Mouse (Mus musculus) midbrain, embryonic 16.5 days (tissue): ENCODE results near the gene Ccdc88c. TPM values are rescaled to one million over a fixed set of nuclear protein-coding genes. Genes with fewer than 3 reads are reported as not detected.

Experiments used
- ATAC-seq: fragments of 200-750 bp; cut with Nextera tagmentation; 2 replicates; pipeline ENCODE4 v1.8.0; 2017; ENCODE audit warnings: moderate TSS enrichment
- H3K27ac ChIP-seq: fragments of 300-500 bp; sonication (generic); 2 replicates; pipeline ENCODE4 v1.5.1; 2014; ENCODE audit warnings: mild to moderate bottlenecking, low read length, mixed read lengths
- H3K27me3 ChIP-seq: fragments of 300-500 bp; sonication (generic); 2 replicates; pipeline ENCODE4 v1.6.1; 2014; ENCODE audit warnings: low read depth, low read length, mixed read lengths; ENCODE audit not compliant: control insufficient read depth, insufficient read depth
- H3K36me3 ChIP-seq: fragments of 300-500 bp; sonication (generic); 2 replicates; pipeline ENCODE4 v1.6.1; 2014; ENCODE audit warnings: mild to moderate bottlenecking, low read length, moderate library complexity, mixed read lengths; ENCODE audit not compliant: control insufficient read depth, insufficient read depth
- H3K4me1 ChIP-seq: fragments of 300-500 bp; sonication (generic); 2 replicates; pipeline ENCODE4 v1.6.1; 2014; ENCODE audit warnings: mild to moderate bottlenecking, low read length, mixed read lengths; ENCODE audit not compliant: control insufficient read depth, insufficient read depth
- H3K4me2 ChIP-seq: fragments of 300-500 bp; sonication (generic); 2 replicates; pipeline ENCODE4 v1.6.1; 2014; ENCODE audit warnings: mild to moderate bottlenecking, low read length, mixed read lengths
- H3K4me3 ChIP-seq: fragments of 300-500 bp; sonication (generic); 2 replicates; pipeline ENCODE4 v1.5.1; 2014; ENCODE audit warnings: low read depth, mild to moderate bottlenecking, low read length, moderate library complexity, mixed read lengths
- H3K9ac ChIP-seq: fragments of 300-500 bp; sonication (generic); 2 replicates; pipeline ENCODE4 v1.6.1; 2014; ENCODE audit warnings: low read depth, low read length, mixed read lengths
- H3K9me3 ChIP-seq: fragments of 300-500 bp; sonication (generic); replicated peaks from 2 replicates; pipeline ENCODE4 v1.6.1; 2014; ENCODE audit warnings: mild to moderate bottlenecking, low read length, mixed read lengths; ENCODE audit not compliant: control insufficient read depth, poor library complexity, severe bottlenecking
- WGBS: fragments of 180-500 bp; shearing (Covaris S2); extraction: QIAGEN DNeasy Blood & Tissue Kit; methylation state at CpG from one replicate; pipeline ENCODE4 v1.1.7; 2014; 5-methylcytosine and 5-hydroxymethylcytosine counted together
- polyA plus RNA-seq: library from polyadenylated mRNA; unstranded; fragments of >200 nt; fragmentation: Nextera tagmentation; extraction: Ambion mirVana; gene quantifications from 2 replicates; pipeline ENCODE4 v1.2.1, GENCODE M21; 2015

The Ccdc88c gene
- polyA plus RNA-seq, 1 experiment from 2014 or later = 12.5 TPM

DNA sequence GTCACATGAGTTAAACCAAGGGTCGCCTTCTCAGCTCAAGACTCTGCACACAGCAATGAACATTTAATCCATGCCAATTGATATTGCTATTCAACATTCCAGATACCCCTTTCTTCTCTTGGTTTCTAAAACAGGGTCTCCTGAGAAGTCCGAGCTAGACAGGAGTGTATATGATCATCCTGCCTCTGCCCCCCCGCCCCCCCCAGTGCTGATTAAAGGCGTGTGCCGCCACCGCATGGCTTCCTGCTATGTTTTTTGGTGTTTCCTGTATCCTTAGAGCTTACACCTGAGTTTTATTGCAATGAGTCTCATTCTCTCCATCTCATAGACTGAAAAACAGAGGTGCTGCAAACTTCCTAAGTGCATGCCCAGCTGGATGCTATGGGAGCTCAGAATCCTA lies 127.5 kb downstream of the Ccdc88c start:
- peaks cover 17% of the 10 kb centered on the region for H3K4me1 ChIP-seq
- no peaks in the 10 kb centered on the region for H3K36me3 ChIP-seq
- no peak overlapping the region for H3K4me2 ChIP-seq
- no peak overlapping the region for H3K9ac ChIP-seq
- no peak for ATAC-seq
- WGBS = 76% methylated on average over 6 of the region's 6 CpGs
- no peaks in the 10 kb centered on the region for H3K9me3 ChIP-seq
- no peak overlapping the region for H3K27ac ChIP-seq
- H3K4me3 ChIP-seq = no peak overlapping the region
- peaks cover 3% of the 10 kb centered on the region; the same call in 1 of the 2 replicates for H3K27me3 ChIP-seq

DNA sequence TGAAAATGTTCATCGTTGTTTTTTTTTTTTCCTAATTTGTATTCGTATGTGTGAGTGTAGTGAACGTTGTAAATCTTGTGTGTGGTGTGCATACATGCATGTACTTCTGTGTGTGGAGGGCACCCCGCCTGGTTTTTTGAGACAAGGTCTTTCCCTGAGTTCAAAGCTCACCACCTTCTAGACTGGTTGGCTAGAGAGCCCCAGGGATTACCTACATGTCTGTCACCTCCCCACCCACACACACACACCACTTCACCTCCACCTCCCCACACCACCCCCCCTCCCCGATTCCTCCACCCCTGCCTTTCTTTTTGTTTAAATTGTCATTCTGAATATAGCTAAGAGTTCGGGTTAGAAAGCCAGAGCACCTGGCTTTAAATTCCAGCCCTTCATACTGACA lies 128.0 kb downstream of the Ccdc88c start:
- ATAC-seq = no peak
- H3K27me3 ChIP-seq = peaks cover 3% of the 10 kb centered on the region; the same call in 1 of the 2 replicates
- H3K27ac ChIP-seq = no peak overlapping the region
- 78% methylated on average over 6 of the region's 6 CpGs for WGBS
- no peak overlapping the region for H3K9ac ChIP-seq
- no peaks in the 10 kb centered on the region for H3K9me3 ChIP-seq
- no peak overlapping the region for H3K4me2 ChIP-seq
- peaks cover 19% of the 10 kb centered on the region for H3K4me1 ChIP-seq
- no peaks in the 10 kb centered on the region for H3K36me3 ChIP-seq
- H3K4me3 ChIP-seq = no peak overlapping the region

DNA sequence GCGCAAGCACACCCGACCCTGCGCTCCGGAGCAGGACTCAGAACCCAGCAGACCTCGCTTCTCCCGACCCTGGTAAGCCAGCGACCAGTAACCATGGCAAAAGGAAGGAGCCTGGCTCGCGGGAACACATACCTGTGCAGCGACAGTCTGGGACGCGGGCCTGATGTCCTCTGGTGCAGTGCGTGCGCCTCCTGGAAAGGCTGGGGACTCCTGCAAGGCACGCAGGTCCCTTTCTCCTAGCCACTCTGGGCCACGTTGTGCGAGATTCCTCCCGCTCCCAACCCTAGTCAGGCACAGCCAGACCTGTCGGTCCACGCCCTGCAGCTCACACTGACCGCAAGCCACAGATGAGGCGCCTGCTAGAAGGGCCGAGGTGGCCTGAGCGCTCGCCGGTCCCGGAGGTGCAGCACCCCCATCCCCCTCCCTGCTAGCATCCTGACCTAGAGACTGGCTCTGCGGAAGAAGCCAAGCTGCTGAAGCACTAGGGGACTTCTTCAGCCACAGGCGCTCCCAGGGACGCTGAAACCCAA lies 129.7 kb downstream of the Ccdc88c start:
- Histone ChIP-seq H3K36me3 (no peaks in the 10 kb centered on the region), H3K27ac (peak overlapping the region; percentile 42), H3K27me3 (peaks cover 3% of the 10 kb centered on the region; the same call in 1 of the 2 replicates), H3K4me1 (peaks cover 30% of the 10 kb centered on the region), H3K9ac (peak overlapping the region; percentile 75), H3K4me3 (peak overlapping the region; percentile 53), H3K9me3 (no peaks in the 10 kb centered on the region), H3K4me2 (peak overlapping the region; percentile 93)
- WGBS = under 1% methylated on average over 30 of the region's 30 CpGs
- ATAC-seq = peak; percentile 74

DNA sequence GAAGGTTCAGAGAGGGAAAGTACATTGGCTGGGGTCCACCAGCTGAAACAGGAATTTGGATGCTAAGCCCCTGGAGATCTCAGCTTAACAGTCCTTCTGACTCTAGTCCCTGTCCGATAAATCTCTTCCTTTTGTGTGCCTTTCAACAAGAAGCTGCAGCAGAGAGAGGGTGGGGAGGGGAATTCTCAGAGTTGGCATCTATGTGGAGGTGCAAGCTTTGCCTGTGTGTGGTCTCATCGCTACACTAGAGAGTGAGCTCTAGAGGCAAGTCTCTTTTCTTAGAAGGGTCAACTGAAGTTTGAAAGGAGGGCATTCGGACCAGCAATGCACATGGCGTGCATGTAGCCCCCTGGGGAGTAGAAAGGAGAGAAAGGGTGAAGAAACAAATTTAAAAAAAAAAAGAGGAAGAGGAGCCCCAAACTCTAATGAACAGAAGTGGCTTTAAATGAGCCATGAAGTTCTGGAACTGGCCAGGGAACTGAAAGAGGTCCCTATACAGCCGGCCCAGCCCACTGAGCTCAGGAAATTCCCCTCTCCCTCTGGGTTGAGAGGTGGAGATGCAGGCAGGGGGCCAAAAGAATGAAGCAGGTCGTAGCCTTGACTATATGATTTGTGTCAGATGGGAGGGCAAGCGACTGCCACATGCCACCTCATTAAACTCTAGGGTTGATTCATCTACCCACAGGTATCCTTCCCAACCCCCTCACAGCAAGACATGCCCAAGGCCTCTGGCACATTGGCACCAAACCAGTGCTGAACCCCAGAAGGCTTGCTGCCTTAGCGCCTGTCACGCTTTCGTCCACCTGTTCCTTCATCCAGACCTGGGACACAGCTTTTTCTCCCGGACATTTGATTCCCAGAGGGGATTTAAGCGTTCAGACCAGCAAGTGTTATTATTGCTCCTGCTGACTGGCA lies 130.9 kb downstream of the Ccdc88c start:
- no peak for ATAC-seq
- peaks cover 30% of the 10 kb centered on the region for H3K4me1 ChIP-seq
- no peaks in the 10 kb centered on the region for H3K9me3 ChIP-seq
- H3K27me3 ChIP-seq = peaks cover 3% of the 10 kb centered on the region; the same call in 1 of the 2 replicates
- peak overlapping the region; percentile 53 for H3K4me3 ChIP-seq
- 19% methylated on average over 12 of the region's 12 CpGs for WGBS
- H3K9ac ChIP-seq = peak overlapping the region; percentile 75
- H3K36me3 ChIP-seq = no peaks in the 10 kb centered on the region
- H3K4me2 ChIP-seq = peak overlapping the region; percentile 93
- H3K27ac ChIP-seq = no peak overlapping the region

DNA sequence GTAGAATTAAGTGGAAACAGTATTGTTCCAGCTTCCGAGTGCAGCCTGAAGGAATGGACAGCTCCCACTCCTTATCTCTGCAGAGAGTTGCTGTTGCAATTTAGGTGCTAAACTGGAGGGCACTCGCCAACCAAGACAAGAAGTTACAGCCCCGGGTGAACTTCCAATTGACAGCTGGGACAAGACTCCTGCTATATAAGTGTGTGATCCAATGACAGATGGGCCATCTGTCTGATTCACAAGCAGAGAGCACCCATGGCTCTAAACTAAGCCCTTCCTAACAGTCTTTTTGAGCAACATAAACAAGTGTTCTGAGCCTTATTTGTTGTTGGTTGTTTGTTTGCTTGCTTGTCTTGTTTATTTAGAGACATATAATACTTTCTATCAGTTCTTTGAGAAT lies 132.2 kb downstream of the Ccdc88c start:
- Histone ChIP-seq H3K9me3 (no peaks in the 10 kb centered on the region), H3K27me3 (peaks cover 3% of the 10 kb centered on the region; the same call in 1 of the 2 replicates), H3K4me3 (no peak overlapping the region), H3K4me1 (peaks cover 30% of the 10 kb centered on the region), H3K9ac (no peak overlapping the region), H3K36me3 (no peaks in the 10 kb centered on the region), H3K4me2 (no peak overlapping the region), H3K27ac (no peak overlapping the region)
- no peak for ATAC-seq
- WGBS = 57% methylated on average over 3 of the region's 3 CpGs

DNA sequence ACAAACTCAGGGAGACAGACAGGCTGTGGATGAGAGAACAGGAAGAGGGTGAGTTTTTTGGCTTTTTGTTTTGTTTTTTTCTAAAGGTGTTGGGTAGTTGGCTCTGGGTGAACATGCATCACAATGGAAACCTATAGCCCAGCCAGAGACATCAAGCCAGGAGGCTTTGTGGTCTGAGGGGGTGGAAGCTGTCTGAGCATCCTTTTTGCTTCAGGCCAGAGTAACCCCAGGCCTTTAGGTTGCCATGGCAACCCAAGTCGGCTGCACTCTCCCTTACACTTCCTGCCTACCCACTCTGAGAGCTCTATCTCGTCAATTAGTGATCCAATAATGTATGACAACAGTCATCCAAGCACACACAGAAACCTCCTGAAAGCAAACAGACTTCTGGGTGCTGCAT lies 133.4 kb downstream of the Ccdc88c start:
- peak; percentile 69 for ATAC-seq
- Histone ChIP-seq H3K36me3 (no peaks in the 10 kb centered on the region), H3K4me1 (peaks cover 30% of the 10 kb centered on the region), H3K9me3 (no peaks in the 10 kb centered on the region), H3K27me3 (peaks cover 3% of the 10 kb centered on the region; the same call in 1 of the 2 replicates), H3K4me3 (no peak overlapping the region), H3K9ac (no peak overlapping the region), H3K27ac (peak overlapping the region; percentile 38; the same call in 1 of the 2 replicates), H3K4me2 (peak overlapping the region; percentile 6; the same call in 1 of the 2 replicates)
- 3% methylated on average over 2 of the region's 2 CpGs for WGBS

DNA sequence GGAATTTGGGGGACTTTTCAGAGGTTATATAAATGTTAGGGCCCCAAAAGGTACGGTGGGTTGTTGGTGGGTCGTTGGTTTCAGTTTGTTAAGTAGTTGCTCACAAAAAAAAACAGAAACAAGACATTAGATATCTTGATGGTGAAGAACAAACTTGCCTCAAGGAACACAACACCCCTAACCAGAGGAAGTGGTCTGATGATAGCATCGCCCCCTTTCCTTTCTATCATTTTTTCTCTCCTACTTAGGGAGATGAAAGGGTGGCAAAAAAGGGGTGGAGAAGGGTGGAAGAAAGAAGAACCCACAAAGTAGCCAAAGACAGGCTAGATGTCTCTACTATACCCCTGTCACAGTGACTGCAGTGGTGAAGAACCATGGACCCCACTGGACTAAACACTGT lies 138.3 kb downstream of the Ccdc88c start:
- no peaks in the 10 kb centered on the region for H3K36me3 ChIP-seq
- H3K4me1 ChIP-seq = peaks cover 7% of the 10 kb centered on the region
- no peak for ATAC-seq
- no peak overlapping the region for H3K9ac ChIP-seq
- H3K27me3 ChIP-seq = no peaks in the 10 kb centered on the region
- no peak overlapping the region for H3K4me2 ChIP-seq
- WGBS = 91% methylated on average over 3 of the region's 3 CpGs
- no peaks in the 10 kb centered on the region for H3K9me3 ChIP-seq
- no peak overlapping the region for H3K4me3 ChIP-seq
- no peak overlapping the region for H3K27ac ChIP-seq

DNA sequence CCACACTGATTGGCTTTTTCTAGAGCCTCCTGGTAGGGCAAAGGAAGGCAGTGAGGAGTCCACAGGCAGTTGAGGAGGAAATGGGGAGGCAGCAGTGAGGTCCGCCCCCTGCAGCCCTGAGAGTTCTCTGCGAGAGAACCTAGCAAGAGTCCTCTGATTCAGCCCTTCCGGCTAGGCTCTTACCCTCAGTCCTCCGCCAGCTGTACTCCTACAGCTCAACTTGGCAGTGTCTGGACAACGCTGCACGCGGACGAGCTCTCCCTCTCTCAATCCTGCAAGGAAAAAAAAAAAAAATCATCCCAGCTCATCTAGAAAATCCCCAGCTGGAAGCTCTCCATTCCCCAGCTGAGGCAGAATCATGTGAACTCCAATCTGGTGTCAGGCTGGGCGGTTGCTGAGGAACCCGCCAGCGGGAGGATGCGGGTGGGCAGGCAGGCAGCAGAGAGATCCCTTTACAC lies 141.0 kb downstream of the Ccdc88c start:
- Histone ChIP-seq H3K27ac (no peak overlapping the region), H3K9ac (no peak overlapping the region), H3K27me3 (no peaks in the 10 kb centered on the region), H3K9me3 (no peaks in the 10 kb centered on the region), H3K4me3 (no peak overlapping the region), H3K36me3 (no peaks in the 10 kb centered on the region), H3K4me2 (0 out of 2 replicates have a peak overlapping the region, but pooled peaks have one; percentile 4), H3K4me1 (no peaks in the 10 kb centered on the region)
- WGBS = 27% methylated on average over 12 of the region's 12 CpGs
- peak; percentile 56; the same call in 1 of the 2 replicates for ATAC-seq

DNA sequence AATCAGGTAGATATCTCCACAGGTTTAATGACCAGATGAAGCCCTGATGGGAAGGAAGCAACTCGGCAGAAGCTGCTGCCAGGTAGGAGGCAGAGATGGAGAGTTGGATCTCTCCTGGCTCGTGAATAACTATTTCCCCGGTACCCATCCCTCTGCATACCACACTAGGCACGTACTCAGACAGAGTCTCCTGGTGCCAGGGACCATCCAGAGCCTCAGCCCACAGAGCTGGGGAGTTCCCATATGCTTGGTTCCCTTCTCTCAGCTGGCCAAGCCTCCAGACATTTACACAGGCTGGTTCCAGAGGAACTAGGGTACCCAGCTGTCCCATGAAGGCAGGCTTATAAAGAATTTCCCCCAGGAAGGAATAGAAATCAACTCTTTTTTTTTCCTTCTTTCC lies 142.0 kb downstream of the Ccdc88c start:
- 91% methylated on average over 4 of the region's 4 CpGs for WGBS
- Histone ChIP-seq H3K27me3 (no peaks in the 10 kb centered on the region), H3K4me2 (no peak overlapping the region), H3K27ac (no peak overlapping the region), H3K9me3 (no peaks in the 10 kb centered on the region), H3K4me1 (no peaks in the 10 kb centered on the region), H3K36me3 (no peaks in the 10 kb centered on the region), H3K4me3 (no peak overlapping the region), H3K9ac (no peak overlapping the region)
- no peak for ATAC-seq
